Mouse (Mus musculus) C2C12 (cell line): ENCODE results near the gene Sp6.

Experiments used
- CTCF ChIP-seq: IDR thresholded peaks from one replicate; pipeline ENCODE4 v1.5.1; 2011; ENCODE audit not compliant: control insufficient read depth, insufficient read depth, insufficient read length
- MAX ChIP-seq: IDR thresholded peaks from one replicate; pipeline ENCODE4 v1.6.1; 2011; ENCODE audit warnings: mild to moderate bottlenecking, control low read depth
- USF1 ChIP-seq: IDR thresholded peaks from one replicate; pipeline ENCODE4 v1.6.1; 2011; ENCODE audit warnings: low read depth, mild to moderate bottlenecking, control low read depth, moderate library complexity

GRCm38 (mm10) chr11:97013121-97013670 is at the start of gene Sp6:
- TF ChIP-seq MAX, result no peak
- TF ChIP-seq CTCF, result no peak
- no peak for TF ChIP-seq USF1
